Mouse (Mus musculus) limb, embryonic 14.5 days (tissue): ENCODE results near the gene Adamts8. TPM values are rescaled to one million over a fixed set of nuclear protein-coding genes. Genes with fewer than 3 reads are reported as not detected.

Source experiments
- ATAC-seq: fragments of 200-750 bp; cut with Nextera tagmentation; 2 replicates; pipeline ENCODE4 v1.8.0; 2017; ENCODE audit warnings: low read depth, moderate number of reproducible peaks, moderate TSS enrichment; ENCODE audit not compliant: low FRiP score
- DNase-seq: peaks from one replicate; pipeline ENCODE4 v3.0.0-alpha.2; 2015; ENCODE audit warnings: low spot score
- H3K27ac ChIP-seq: fragments of 300-500 bp; sonication (generic); replicated peaks from 2 replicates; pipeline ENCODE4 v1.5.1; 2014; ENCODE audit warnings: low read depth, mild to moderate bottlenecking, low read length, moderate library complexity, mixed read lengths
- H3K27me3 ChIP-seq: fragments of 300-500 bp; sonication (generic); 2 replicates; pipeline ENCODE4 v1.6.1; 2014; ENCODE audit warnings: low read length, mixed read lengths; ENCODE audit not compliant: control insufficient read depth, insufficient read depth
- H3K36me3 ChIP-seq: fragments of 300-500 bp; sonication (generic); 2 replicates; pipeline ENCODE4 v1.6.1; 2014; ENCODE audit warnings: mild to moderate bottlenecking, low read length, moderate library complexity, mixed read lengths; ENCODE audit not compliant: control insufficient read depth, insufficient read depth
- H3K4me1 ChIP-seq: fragments of 300-500 bp; sonication (generic); 2 replicates; pipeline ENCODE4 v1.6.1; 2014; ENCODE audit warnings: antibody characterized with exemption, low read length, mixed read lengths; ENCODE audit not compliant: control insufficient read depth, insufficient read depth
- H3K4me2 ChIP-seq: fragments of 300-500 bp; sonication (generic); replicated peaks from 2 replicates; pipeline ENCODE4 v1.6.1; 2014; ENCODE audit warnings: low read depth, mild to moderate bottlenecking, low read length, moderate library complexity; ENCODE audit not compliant: severe bottlenecking
- H3K4me3 ChIP-seq: fragments of 300-500 bp; sonication (generic); replicated peaks from 2 replicates; pipeline ENCODE4 v1.5.1; 2014; ENCODE audit warnings: low read length
- H3K9ac ChIP-seq: fragments of 300-500 bp; sonication (generic); 2 replicates; pipeline ENCODE4 v1.6.1; 2014; ENCODE audit warnings: mild to moderate bottlenecking, low read depth, low read length, moderate library complexity; ENCODE audit not compliant: severe bottlenecking
- H3K9me3 ChIP-seq: fragments of 300-500 bp; sonication (generic); 2 replicates; pipeline ENCODE4 v1.6.1; 2016; ENCODE audit warnings: low read length; ENCODE audit not compliant: control insufficient read depth
- POLR2A ChIP-seq: fragments of 200-500 bp; IDR thresholded peaks from 2 replicates; pipeline ENCODE4 v1.8.0; 2012; ENCODE audit warnings: inconsistent platforms, mild to moderate bottlenecking, moderate library complexity, borderline replicate concordance; ENCODE audit not compliant: insufficient read depth, insufficient read length; ENCODE audit errors: extremely low read depth
- WGBS: fragments of 180-500 bp; shearing (Covaris S2); extraction: QIAGEN DNeasy Blood & Tissue Kit; methylation state at CpG from one replicate; pipeline ENCODE4 v1.1.7; 2014; 5-methylcytosine and 5-hydroxymethylcytosine counted together
- polyA plus RNA-seq, 2 experiments: library from polyadenylated mRNA; depleted of rRNA in 1 of 2; stranded (reverse) in 1 of 2; unstranded in 1 of 2; fragments of >200 nt; fragmentation: Nextera tagmentation in 1 of 2; extraction: Ambion mirVana in 1 of 2; gene quantifications; 2 replicates each; pipeline versions ENCODE4 v1.2.1 to v1.2.3; 2012 to 2014

Adamts8 gene
- polyA plus RNA-seq, 2 experiments, result 4.2 to 5.0 TPM

- Histone ChIP-seq H3K9me3 (no peaks in the 10 kb centered on the region), H3K27me3 (no peaks in the 10 kb centered on the region), H3K4me1 (peaks cover 5% of the 10 kb centered on the region; the same call in 1 of the 2 replicates), H3K4me3 (no peak overlapping the region), H3K4me2 (no peak overlapping the region), H3K36me3 (no peaks in the 10 kb centered on the region), H3K27ac (no peak overlapping the region), H3K9ac (no peak overlapping the region)
- WGBS, result 74% methylated on average over 4 of the region's 4 CpGs
- TF ChIP-seq POLR2A, result no peak
- no peak for ATAC-seq
- DNase-seq, result no peak
These were observed 21.4 kb downstream of the Adamts8 start for GRCm38 (mm10) chr9:30963780-30964179.

GRCm38 (mm10) chr9:30964685-30965084 is 22.3 kb downstream of the Adamts8 start:
- Histone ChIP-seq H3K9me3 (no peaks in the 10 kb centered on the region), H3K4me2 (no peak overlapping the region), H3K9ac (no peak overlapping the region), H3K27me3 (no peaks in the 10 kb centered on the region), H3K27ac (no peak overlapping the region), H3K36me3 (no peaks in the 10 kb centered on the region), H3K4me1 (peaks cover 5% of the 10 kb centered on the region; the same call in 1 of the 2 replicates), H3K4me3 (no peak overlapping the region)
- WGBS, result 44% methylated on average over 10 of the region's 10 CpGs
- TF ChIP-seq POLR2A, result no peak
- ATAC-seq (peak; percentile 94), DNase-seq (peak; percentile 61)

GRCm38 (mm10) chr9:30966881-30967280 is 24.5 kb downstream of the Adamts8 start:
- no peak overlapping the region for H3K4me3 ChIP-seq
- TF ChIP-seq POLR2A, result no peak
- H3K27ac ChIP-seq, result no peak overlapping the region
- peaks cover 5% of the 10 kb centered on the region; the same call in 1 of the 2 replicates for H3K4me1 ChIP-seq
- no peak overlapping the region for H3K4me2 ChIP-seq
- H3K9me3 ChIP-seq, result no peaks in the 10 kb centered on the region
- no peak for ATAC-seq
- H3K27me3 ChIP-seq, result no peaks in the 10 kb centered on the region
- 12% methylated on average over 7 of the region's 7 CpGs for WGBS
- no peaks in the 10 kb centered on the region for H3K36me3 ChIP-seq
- H3K9ac ChIP-seq, result no peak overlapping the region
- no peak for DNase-seq

GRCm38 (mm10) chr9:30968130-30968529 is 25.8 kb downstream of the Adamts8 start:
- H3K36me3 ChIP-seq, result no peaks in the 10 kb centered on the region
- no peak for TF ChIP-seq POLR2A
- H3K4me3 ChIP-seq, result no peak overlapping the region
- DNase-seq (no peak), ATAC-seq (no peak)
- peaks cover 5% of the 10 kb centered on the region; the same call in 1 of the 2 replicates for H3K4me1 ChIP-seq
- H3K4me2 ChIP-seq, result no peak overlapping the region
- no peak overlapping the region for H3K9ac ChIP-seq
- H3K27me3 ChIP-seq, result no peaks in the 10 kb centered on the region
- no peaks in the 10 kb centered on the region for H3K9me3 ChIP-seq
- 86% methylated on average over 6 of the region's 6 CpGs for WGBS
- H3K27ac ChIP-seq, result no peak overlapping the region

GRCm38 (mm10) chr9:30970001-30970400 is 27.6 kb downstream of the Adamts8 start:
- Histone ChIP-seq H3K36me3 (no peaks in the 10 kb centered on the region), H3K4me1 (0 out of 2 replicates have a peak, but pooled peaks cover 5% of the 10 kb centered on the region), H3K9ac (no peak overlapping the region), H3K9me3 (no peaks in the 10 kb centered on the region), H3K4me3 (no peak overlapping the region), H3K27ac (no peak overlapping the region), H3K27me3 (no peaks in the 10 kb centered on the region), H3K4me2 (no peak overlapping the region)
- 55% methylated on average over 3 of the region's 3 CpGs for WGBS
- TF ChIP-seq POLR2A, result no peak
- DNase-seq (no peak), ATAC-seq (no peak)

GRCm38 (mm10) chr9:30971967-30972366 is 29.6 kb downstream of the Adamts8 start:
- Histone ChIP-seq H3K4me2 (no peak overlapping the region), H3K36me3 (no peaks in the 10 kb centered on the region), H3K4me3 (no peak overlapping the region), H3K27ac (no peak overlapping the region), H3K9me3 (no peaks in the 10 kb centered on the region), H3K4me1 (peaks cover 13% of the 10 kb centered on the region), H3K9ac (no peak overlapping the region), H3K27me3 (no peaks in the 10 kb centered on the region)
- 55% methylated on average over 4 of the region's 4 CpGs for WGBS
- ATAC-seq (no peak), DNase-seq (no peak)
- TF ChIP-seq POLR2A, result no peak
